Mouse (Mus musculus) spleen, adult 2 months (tissue): ENCODE data around the gene Cd3d.

Experiments used
- CTCF ChIP-seq: fragments of 200-500 bp; IDR thresholded peaks from 2 replicates; pipeline ENCODE4 v1.5.1; 2011; ENCODE audit warnings: mild to moderate bottlenecking, inconsistent platforms; ENCODE audit not compliant: insufficient read depth, insufficient read length, insufficient replicate concordance; ENCODE audit errors: extremely low read depth
- POLR2A ChIP-seq: fragments of 200-500 bp; IDR thresholded peaks from 2 replicates; pipeline ENCODE4 v1.6.1; 2011; ENCODE audit warnings: low read depth, low read length, inconsistent platforms

DNA sequence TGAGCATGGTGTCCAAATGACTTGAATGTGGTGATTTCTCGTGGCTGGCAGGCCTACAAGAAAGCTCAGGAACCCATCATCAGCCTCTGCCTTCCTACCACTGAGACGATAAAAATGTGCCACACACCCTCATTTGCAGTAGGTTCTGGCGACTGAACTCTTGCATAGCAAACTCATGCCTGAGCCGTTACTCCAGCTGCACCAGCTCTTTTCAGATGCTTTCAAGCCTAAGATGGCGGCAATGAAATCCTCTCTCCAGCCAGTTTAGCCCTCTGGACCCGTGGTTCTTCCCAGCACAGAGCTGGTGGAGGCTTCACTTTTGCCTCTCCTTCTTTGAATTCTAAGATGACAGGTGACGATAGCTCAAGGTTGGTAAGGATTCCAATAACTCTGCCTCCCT, 1.8 kb upstream of the Cd3d start:
- TF ChIP-seq CTCF (no peak), POLR2A (no peak)
